Mouse (Mus musculus): ENCODE measurements around the gene Gm4791. TPM values are rescaled to one million over a fixed set of nuclear protein-coding genes. Genes with fewer than 3 reads are reported as not detected.

The Gm4791 gene
- polyA plus RNA-seq, 1 experiment from 2014 or later = not detected

- Histone ChIP-seq H3K27me3 (replicated peaks; ENCODE audit: control insufficient read depth, insufficient read depth, low read length) (no peaks in the 10 kb centered on the region), H3K4me1 (replicated peaks; ENCODE audit: control insufficient read depth, insufficient read depth, low read length) (no peaks in the 10 kb centered on the region), H3K27ac (ENCODE audit: low read depth) (no peak overlapping the region), H3K9ac (ENCODE audit: low read length) (no peak overlapping the region), H3K4me3 (ENCODE audit: low read depth, low read length) (no peak overlapping the region), H3K36me3 (ENCODE audit: control insufficient read depth, insufficient read depth, low read length) (no peaks in the 10 kb centered on the region), H3K9me3 (ENCODE audit: control insufficient read depth, low read length) (no peaks in the 10 kb centered on the region), H3K4me2 (ENCODE audit: low read length) (no peak overlapping the region)
- WGBS = 68% methylated on average over 6 of the region's 6 CpGs
- no peak for DNase-seq (ENCODE audit: low spot score)
- no peak for ATAC-seq (replicated peaks; ENCODE audit: low FRiP score, low TSS enrichment, low read depth)
These were observed 43.0 kb downstream of the Gm4791 start for GRCm38 (mm10) chr9:47041569-47041968.

Measured in intestine, embryonic 14.5 days (tissue).